Mouse (Mus musculus): ENCODE measurements around the gene 4930469K13Rik. TPM values are rescaled to one million over a fixed set of nuclear protein-coding genes. Genes with fewer than 3 reads are reported as not detected.

4930469K13Rik gene
- total and polyA plus RNA-seq, 2 experiments from 2014 or later = 0.78 to 3.6 TPM

- H3K36me3 ChIP-seq (ENCODE audit: insufficient read depth, low read length) = no peaks in the 10 kb centered on the region
- H3K27me3 ChIP-seq (ENCODE audit: insufficient read depth, low read length) = no peaks in the 10 kb centered on the region
- no peak for TF ChIP-seq CTCF (IDR thresholded peaks at IDR 0.05; ENCODE audit: low read depth)
- DNase-seq (ENCODE audit: low spot score) (no peak), ATAC-seq (no peak)
- H3K27ac ChIP-seq = no peak overlapping the region
- no peak overlapping the region for H3K4me3 ChIP-seq (ENCODE audit: low read length)
- 91% methylated on average over 9 of the region's 9 CpGs for WGBS
- H3K9me3 ChIP-seq (ENCODE audit: low read length) = no peaks in the 10 kb centered on the region
- H3K4me2 ChIP-seq (ENCODE audit: low read depth, low read length) = no peak overlapping the region
- no peak overlapping the region for H3K9ac ChIP-seq (replicated peaks; ENCODE audit: low read length)
- H3K4me1 ChIP-seq (ENCODE audit: insufficient read depth, low read length) = no peaks in the 10 kb centered on the region
These were observed 153.5 kb downstream of the 4930469K13Rik start for GRCm38 (mm10) chr11:33944786-33945328.

- Histone ChIP-seq H3K4me2 (ENCODE audit: low read depth, low read length) (no peak overlapping the region), H3K9ac (replicated peaks; ENCODE audit: low read length) (no peak overlapping the region), H3K27ac (no peak overlapping the region), H3K27me3 (ENCODE audit: insufficient read depth, low read length) (no peaks in the 10 kb centered on the region), H3K4me3 (ENCODE audit: low read length) (no peak overlapping the region), H3K36me3 (ENCODE audit: insufficient read depth, low read length) (no peaks in the 10 kb centered on the region), H3K4me1 (ENCODE audit: insufficient read depth, low read length) (no peaks in the 10 kb centered on the region), H3K9me3 (ENCODE audit: low read length) (no peaks in the 10 kb centered on the region)
- DNase-seq (ENCODE audit: low spot score) = peak; percentile 61
- 65% methylated on average over 4 of the region's 4 CpGs for WGBS
- TF ChIP-seq CTCF (IDR thresholded peaks at IDR 0.05; ENCODE audit: low read depth) = peak; percentile 54
- ATAC-seq = no peak
These were observed 154.1 kb downstream of the 4930469K13Rik start for GRCm38 (mm10) chr11:33944067-33944785.

- ATAC-seq (no peak), DNase-seq (ENCODE audit: low spot score) (no peak)
- H3K9ac ChIP-seq (replicated peaks; ENCODE audit: low read length) = no peak overlapping the region
- H3K9me3 ChIP-seq (ENCODE audit: low read length) = no peaks in the 10 kb centered on the region
- H3K36me3 ChIP-seq (ENCODE audit: insufficient read depth, low read length) = no peaks in the 10 kb centered on the region
- H3K4me1 ChIP-seq (ENCODE audit: insufficient read depth, low read length) = no peaks in the 10 kb centered on the region
- no peaks in the 10 kb centered on the region for H3K27me3 ChIP-seq (ENCODE audit: insufficient read depth, low read length)
- 58% methylated on average over 1 of the region's 1 CpGs for WGBS
- H3K27ac ChIP-seq = no peak overlapping the region
- no peak overlapping the region for H3K4me2 ChIP-seq (ENCODE audit: low read depth, low read length)
- H3K4me3 ChIP-seq (ENCODE audit: low read length) = no peak overlapping the region
- no peak for TF ChIP-seq CTCF (IDR thresholded peaks at IDR 0.05; ENCODE audit: low read depth)
These were observed 154.8 kb downstream of the 4930469K13Rik start for GRCm38 (mm10) chr11:33943565-33943964.

DNA sequence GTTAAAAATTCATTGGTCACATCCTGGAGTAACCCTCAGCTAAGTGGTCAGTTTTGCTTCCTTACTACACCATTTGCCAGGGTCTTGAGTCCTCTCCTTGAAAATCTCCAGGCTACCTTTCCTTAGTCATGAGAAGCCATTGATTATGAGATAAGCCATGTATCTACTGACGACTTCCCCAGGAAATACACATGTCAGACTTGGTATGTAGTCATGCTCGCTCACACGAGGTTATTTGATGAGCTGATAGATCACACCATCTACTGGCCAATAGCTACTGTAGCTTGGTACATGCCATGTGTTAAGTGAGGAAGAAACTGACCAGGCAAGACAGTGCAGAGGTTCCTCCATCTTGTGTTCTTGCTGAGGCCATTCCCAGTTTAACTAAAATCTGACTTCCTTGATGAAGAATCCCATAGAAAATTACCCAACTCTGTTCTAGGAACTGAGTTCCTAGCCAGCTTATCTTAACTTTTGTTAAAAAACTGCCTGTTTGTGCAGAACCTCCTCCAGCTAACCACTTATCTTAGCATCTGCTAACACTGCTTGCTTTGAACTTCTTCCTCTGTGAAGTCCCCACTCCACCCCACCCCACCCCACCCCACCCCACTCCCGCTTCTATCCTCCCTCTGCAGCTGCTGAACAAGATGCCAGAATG, 158.8 kb downstream of the 4930469K13Rik start:
- no peak for DNase-seq (ENCODE audit: low spot score)
- no peaks in the 10 kb centered on the region for H3K36me3 ChIP-seq (ENCODE audit: insufficient read depth, low read length)
- no peaks in the 10 kb centered on the region for H3K27me3 ChIP-seq (ENCODE audit: insufficient read depth, low read length)
- no peak overlapping the region for H3K27ac ChIP-seq
- H3K4me1 ChIP-seq (ENCODE audit: insufficient read depth, low read length) = no peaks in the 10 kb centered on the region
- no peak for TF ChIP-seq CTCF (IDR thresholded peaks at IDR 0.05; ENCODE audit: low read depth)
- no peak overlapping the region for H3K9ac ChIP-seq (replicated peaks; ENCODE audit: low read length)
- no peak for ATAC-seq
- no peaks in the 10 kb centered on the region for H3K9me3 ChIP-seq (ENCODE audit: low read length)
- WGBS = 87% methylated on average over 4 of the region's 4 CpGs
- no peak overlapping the region for H3K4me3 ChIP-seq (ENCODE audit: low read length)
- H3K4me2 ChIP-seq (ENCODE audit: low read depth, low read length) = no peak overlapping the region

DNA sequence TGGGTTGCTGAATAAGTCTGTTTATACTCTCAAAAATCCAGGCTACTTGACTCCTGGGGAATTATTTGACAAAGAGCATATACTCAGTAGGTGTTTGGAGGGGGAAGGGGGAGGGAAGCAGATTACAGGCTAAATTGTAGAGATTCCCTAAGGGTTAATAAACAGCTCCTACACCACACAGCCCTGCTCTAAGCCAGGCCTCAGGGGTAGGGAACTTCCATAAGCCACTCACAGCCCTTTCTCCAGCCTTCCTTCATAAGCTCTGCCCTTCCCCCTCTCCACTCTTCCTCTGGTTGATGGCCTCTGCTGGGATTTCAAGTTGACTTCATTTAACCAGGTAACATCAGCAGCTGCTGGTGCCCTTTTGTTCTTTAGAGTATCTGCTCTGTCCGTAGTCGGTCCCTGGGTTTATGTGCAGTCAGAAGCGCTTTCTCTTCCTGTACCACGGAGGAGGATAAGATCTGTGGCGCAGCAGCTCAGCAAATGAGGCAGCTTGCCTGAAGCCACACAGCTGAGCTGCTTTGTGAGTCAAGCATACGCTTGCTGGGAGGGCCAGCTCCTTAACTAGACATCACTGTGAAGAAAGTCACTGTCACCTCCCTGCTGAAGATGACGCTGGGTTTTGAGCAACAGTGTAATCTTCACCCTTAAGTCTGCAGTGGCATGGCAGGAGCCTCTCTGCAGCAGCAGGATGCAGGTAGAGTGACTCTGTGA, 159.6 kb downstream of the 4930469K13Rik start:
- Histone ChIP-seq H3K4me1 (ENCODE audit: insufficient read depth, low read length) (no peaks in the 10 kb centered on the region), H3K4me2 (ENCODE audit: low read depth, low read length) (no peak overlapping the region), H3K9ac (replicated peaks; ENCODE audit: low read length) (no peak overlapping the region), H3K36me3 (ENCODE audit: insufficient read depth, low read length) (no peaks in the 10 kb centered on the region), H3K9me3 (ENCODE audit: low read length) (no peaks in the 10 kb centered on the region), H3K27me3 (ENCODE audit: insufficient read depth, low read length) (no peaks in the 10 kb centered on the region), H3K27ac (no peak overlapping the region), H3K4me3 (ENCODE audit: low read length) (no peak overlapping the region)
- 55% methylated on average over 7 of the region's 7 CpGs for WGBS
- TF ChIP-seq CTCF (IDR thresholded peaks at IDR 0.05; ENCODE audit: low read depth) = no peak
- DNase-seq (ENCODE audit: low spot score) (no peak), ATAC-seq (no peak)

DNA sequence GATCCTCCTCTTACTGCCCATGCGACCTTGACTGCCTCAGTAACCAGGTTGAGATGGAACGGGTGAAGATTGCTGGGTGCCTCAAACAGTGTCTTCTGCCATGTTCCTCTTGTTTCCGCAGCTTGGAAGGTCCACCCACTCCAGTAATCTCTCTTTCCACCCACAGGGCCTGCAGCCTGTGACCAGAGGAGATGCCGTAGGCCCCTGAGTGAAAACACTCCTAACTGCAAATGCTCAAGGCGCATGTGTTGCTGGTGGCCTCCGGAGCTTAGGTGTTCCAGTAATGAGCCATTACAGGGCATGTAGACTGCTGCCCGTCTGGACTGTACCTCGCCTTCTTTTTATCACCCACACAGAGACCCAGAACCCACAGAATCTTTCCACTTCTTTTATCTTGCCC, 160.7 kb downstream of the 4930469K13Rik start:
- H3K27me3 ChIP-seq (ENCODE audit: insufficient read depth, low read length) = no peaks in the 10 kb centered on the region
- H3K4me3 ChIP-seq (ENCODE audit: low read length) = no peak overlapping the region
- H3K36me3 ChIP-seq (ENCODE audit: insufficient read depth, low read length) = no peaks in the 10 kb centered on the region
- TF ChIP-seq CTCF (IDR thresholded peaks at IDR 0.05; ENCODE audit: low read depth) = no peak
- ATAC-seq (no peak), DNase-seq (ENCODE audit: low spot score) (no peak)
- H3K4me2 ChIP-seq (ENCODE audit: low read depth, low read length) = no peak overlapping the region
- no peak overlapping the region for H3K9ac ChIP-seq (replicated peaks; ENCODE audit: low read length)
- no peak overlapping the region for H3K27ac ChIP-seq
- WGBS = 88% methylated on average over 8 of the region's 8 CpGs
- H3K4me1 ChIP-seq (ENCODE audit: insufficient read depth, low read length) = no peaks in the 10 kb centered on the region
- no peaks in the 10 kb centered on the region for H3K9me3 ChIP-seq (ENCODE audit: low read length)
